Comparison of ENCODE assay signal across 9 mouse cellular contexts in genomic region chr6:122296918-122297278, GRCm38 (mm10). TPM values are rescaled to one million over a fixed set of nuclear protein-coding genes. Genes with fewer than 3 reads are reported as not detected.
DNase-seq lines count a peak whose midpoint lies in the region; ATAC-seq lines count a peak whose summit lies in the region.
"Had no signal": no experiment of that assay in that cellular context is flagged by ENCODE, and none has a peak within 500 bp of the region (broad histone marks: within the 10 kb centered on the region; RNA-seq: fewer than 3 reads in every experiment).

No protein-coding gene starts in this region.

- peak overlapping the region; percentile 78 for H3K4me2 ChIP-seq in kidney, embryonic 15.5 days
- peak overlapping the region; percentile 59 for H3K4me2 ChIP-seq in embryonic facial prominence, embryonic 11.5 days (ENCODE audit: low read depth, low read length)
- H3K4me2 ChIP-seq in hindbrain, embryonic 16.5 days (ENCODE audit: low read length) = peak overlapping the region; percentile 57
- peak overlapping the region; percentile 68 for H3K4me2 ChIP-seq in midbrain, embryonic 16.5 days (ENCODE audit: low read length)

- 22% methylated on average over 3 of the region's 3 CpGs for WGBS in kidney, embryonic 15.5 days
- WGBS in embryonic facial prominence, embryonic 11.5 days = 39% methylated on average over 3 of the region's 3 CpGs
- WGBS in hindbrain, embryonic 16.5 days = 23% methylated on average over 3 of the region's 3 CpGs
- WGBS in midbrain, embryonic 16.5 days = 22% methylated on average over 3 of the region's 3 CpGs

- peak overlapping the region; percentile 81; the same call in 1 of the 2 replicates for H3K27ac ChIP-seq in kidney, embryonic 15.5 days
- H3K27ac ChIP-seq in embryonic facial prominence, embryonic 11.5 days (replicated peaks; ENCODE audit: low read depth, low read length) = no peak overlapping the region
- H3K27ac ChIP-seq in hindbrain, embryonic 16.5 days (ENCODE audit: low read depth, low read length) = peak overlapping the region; percentile 80
- peak overlapping the region; percentile 88 for H3K27ac ChIP-seq in midbrain, embryonic 16.5 days (ENCODE audit: low read length)

- no peak for ATAC-seq in kidney, embryonic 15.5 days (replicated peaks; ENCODE audit: low FRiP score)
- no peak; the same call in 1 of the 2 replicates for ATAC-seq in embryonic facial prominence, embryonic 11.5 days (replicated peaks; ENCODE audit: insufficient number of reproducible peaks, low FRiP score, low TSS enrichment, low read depth)
- peak; percentile 64 for ATAC-seq in hindbrain, embryonic 16.5 days
- peak; percentile 55; the same call in 1 of the 2 replicates for ATAC-seq in midbrain, embryonic 16.5 days

- H3K9me3 ChIP-seq in kidney, embryonic 15.5 days (replicated peaks) = no peaks in the 10 kb centered on the region
- H3K9me3 ChIP-seq in embryonic facial prominence, embryonic 11.5 days (replicated peaks; ENCODE audit: control insufficient read depth, low read length) = no peaks in the 10 kb centered on the region
- no peaks in the 10 kb centered on the region for H3K9me3 ChIP-seq in hindbrain, embryonic 16.5 days (ENCODE audit: control insufficient read depth, low read length)
- H3K9me3 ChIP-seq in midbrain, embryonic 16.5 days (replicated peaks; ENCODE audit: control insufficient read depth, low read length, poor library complexity, severe bottlenecking) = no peaks in the 10 kb centered on the region

- H3K9ac ChIP-seq in kidney, embryonic 15.5 days = peak overlapping the region; percentile 50
- peak overlapping the region; percentile 70 for H3K9ac ChIP-seq in embryonic facial prominence, embryonic 11.5 days (replicated peaks; ENCODE audit: low read length)
- H3K9ac ChIP-seq in hindbrain, embryonic 16.5 days (ENCODE audit: low read depth, low read length) = peak overlapping the region; percentile 68
- peak overlapping the region; percentile 72 for H3K9ac ChIP-seq in midbrain, embryonic 16.5 days (ENCODE audit: low read depth, low read length)

- no peak for DNase-seq in kidney, adult 11 months
- DNase-seq in embryonic facial prominence, embryonic 11.5 days (ENCODE audit: low spot score) = no peak
- DNase-seq in right cerebral cortex, postnatal 4 days = no peak
- DNase-seq in adrenal gland, postnatal 4 days (ENCODE audit: low spot score in 2 of 2) = no peak
- no peak for DNase-seq in ovary, postnatal 36 days (ENCODE audit: low spot score)

- H3K27me3 ChIP-seq in kidney, embryonic 15.5 days = no peaks in the 10 kb centered on the region
- no peaks in the 10 kb centered on the region for H3K27me3 ChIP-seq in embryonic facial prominence, embryonic 11.5 days (ENCODE audit: control insufficient read depth, insufficient read depth, low read length)
- H3K27me3 ChIP-seq in hindbrain, embryonic 16.5 days (replicated peaks; ENCODE audit: control insufficient read depth, insufficient read depth, low read length) = no peaks in the 10 kb centered on the region
- no peaks in the 10 kb centered on the region for H3K27me3 ChIP-seq in midbrain, embryonic 16.5 days (ENCODE audit: control insufficient read depth, insufficient read depth, low read depth, low read length)

- H3K4me1 ChIP-seq in kidney, embryonic 15.5 days = peaks cover 10% of the 10 kb centered on the region; the same call in 1 of the 2 replicates
- H3K4me1 ChIP-seq in embryonic facial prominence, embryonic 11.5 days (ENCODE audit: control insufficient read depth, insufficient read depth, low read length) = no peaks in the 10 kb centered on the region; the same call in 1 of the 2 replicates
- peaks cover 5% of the 10 kb centered on the region; the same call in 1 of the 2 replicates for H3K4me1 ChIP-seq in hindbrain, embryonic 16.5 days (ENCODE audit: control insufficient read depth, insufficient read depth, low read depth, low read length)
- H3K4me1 ChIP-seq in midbrain, embryonic 16.5 days (ENCODE audit: control insufficient read depth, insufficient read depth, low read length) = peaks cover 19% of the 10 kb centered on the region

- H3K4me3 ChIP-seq in kidney, embryonic 15.5 days (replicated peaks) = peak overlapping the region; percentile 54
- H3K4me3 ChIP-seq in embryonic facial prominence, embryonic 11.5 days (ENCODE audit: low read depth, low read length) = peak overlapping the region; percentile 41
- peak overlapping the region; percentile 45 for H3K4me3 ChIP-seq in hindbrain, embryonic 16.5 days (ENCODE audit: low read length)
- H3K4me3 ChIP-seq in midbrain, embryonic 16.5 days (ENCODE audit: low read depth, low read length) = peak overlapping the region; percentile 45

- H3K36me3 ChIP-seq in kidney, embryonic 15.5 days = no peaks in the 10 kb centered on the region
- H3K36me3 ChIP-seq in embryonic facial prominence, embryonic 11.5 days (replicated peaks; ENCODE audit: control insufficient read depth, insufficient read depth, low read depth, low read length) = no peaks in the 10 kb centered on the region
- no peaks in the 10 kb centered on the region for H3K36me3 ChIP-seq in hindbrain, embryonic 16.5 days (ENCODE audit: control insufficient read depth, insufficient read depth, low read length)
- no peaks in the 10 kb centered on the region for H3K36me3 ChIP-seq in midbrain, embryonic 16.5 days (ENCODE audit: control insufficient read depth, insufficient read depth, low read length)

RNA-seq across cellular contexts. Expression of gene M6pr, which starts 11.6 kb away (rescaled TPM):
- 113 and 116 TPM in 2 replicates for polyA plus RNA-seq in kidney, embryonic 15.5 days (2015; fragmentation: Nextera tagmentation; extraction: Ambion mirVana)
- 85.0 and 85.6 TPM in 2 replicates for polyA plus RNA-seq in embryonic facial prominence, embryonic 11.5 days (2014; fragmentation: Nextera tagmentation; extraction: Ambion mirVana)
- 51.8 and 53.1 TPM in 2 replicates for polyA plus RNA-seq in hindbrain, embryonic 16.5 days (2015; fragmentation: Nextera tagmentation; extraction: Ambion mirVana)
- polyA plus RNA-seq in midbrain, embryonic 16.5 days (2015; fragmentation: Nextera tagmentation; extraction: Ambion mirVana) = 50.5 and 54.1 TPM in 2 replicates
- total RNA-seq in adrenal gland, postnatal 4 days (2021) = 100 to 1,000 TPM; 138 to 140 TPM

RNA-seq across cellular contexts. Expression of gene Klrg1, which starts 14.2 kb away (rescaled TPM):
- not detected in 2 replicates for polyA plus RNA-seq in kidney, embryonic 15.5 days (2015; fragmentation: Nextera tagmentation; extraction: Ambion mirVana)
- not detected in 2 replicates for polyA plus RNA-seq in embryonic facial prominence, embryonic 11.5 days (2014; fragmentation: Nextera tagmentation; extraction: Ambion mirVana)
- 0.99 and 1.1 TPM in 2 replicates for polyA plus RNA-seq in hindbrain, embryonic 16.5 days (2015; fragmentation: Nextera tagmentation; extraction: Ambion mirVana)
- polyA plus RNA-seq in midbrain, embryonic 16.5 days (2015; fragmentation: Nextera tagmentation; extraction: Ambion mirVana) = 1.4 and 1.6 TPM in 2 replicates
- total RNA-seq in adrenal gland, postnatal 4 days (2021) = not detected
- total RNA-seq: megakaryocyte-erythroid progenitor cell, adult 5-6 weeks had no signal

RNA-seq across cellular contexts. Expression of gene Phc1, which starts 43.5 kb away (rescaled TPM):
- polyA plus RNA-seq in kidney, embryonic 15.5 days (2015; fragmentation: Nextera tagmentation; extraction: Ambion mirVana) = 18.1 and 21.1 TPM in 2 replicates
- polyA plus RNA-seq in embryonic facial prominence, embryonic 11.5 days (2014; fragmentation: Nextera tagmentation; extraction: Ambion mirVana) = 29.1 and 29.6 TPM in 2 replicates
- 21.1 and 27.2 TPM in 2 replicates for polyA plus RNA-seq in hindbrain, embryonic 16.5 days (2015; fragmentation: Nextera tagmentation; extraction: Ambion mirVana)
- 32.2 and 34.2 TPM in 2 replicates for polyA plus RNA-seq in midbrain, embryonic 16.5 days (2015; fragmentation: Nextera tagmentation; extraction: Ambion mirVana)
- total RNA-seq in adrenal gland, postnatal 4 days (2021) = 10 to 100 TPM; 41.8 to 43.9 TPM

Comparison
In these comparisons a context has a peak if more than half of its experiments do, and no peak if none do; other contexts are left out.
1. ATAC-seq: peak in hindbrain, embryonic 16.5 days (single experiment) and midbrain, embryonic 16.5 days (single experiment); none in kidney, embryonic 15.5 days (single experiment) and embryonic facial prominence, embryonic 11.5 days (single experiment).
2. Peak in every context shown above with its lines, with median percentiles within 50 percentile points of each other: H3K4me2 ChIP-seq, H3K4me3 ChIP-seq and H3K9ac ChIP-seq.